Mouse (Mus musculus) urinary bladder, postnatal 4 days (tissue): ENCODE measurements around the gene Wnt10a.

Source experiments
- DNase-seq, 2 experiments: peaks; one replicate each; pipeline ENCODE4 v3.0.0; 2021 to 2022; ENCODE audit warnings: low spot score in 2 of 2

Gene Wnt10a

DNA sequence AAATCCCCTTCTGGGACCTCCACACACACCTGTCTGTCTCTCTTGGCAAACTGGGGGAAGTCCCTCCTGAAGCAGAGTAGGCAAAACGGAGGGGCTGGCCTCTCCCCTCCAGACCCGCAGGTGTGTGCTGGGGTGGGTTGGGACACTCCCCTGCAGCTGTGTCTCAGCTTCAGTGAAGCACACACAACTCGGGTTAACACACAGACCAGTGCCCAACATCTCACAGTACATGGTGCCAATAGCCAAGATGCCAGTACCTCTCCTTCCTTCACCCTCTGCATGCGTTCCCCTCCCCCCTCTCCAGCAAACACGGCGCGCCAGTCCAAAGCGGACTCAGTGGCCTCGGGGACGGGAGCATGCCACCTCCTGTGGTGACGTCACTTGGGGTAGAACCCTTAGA lies at the start of gene Wnt10a:
Gene Wnt10a, plus strand, starts transcription at position 268 of the 400 bp plus-strand sequence.
- no peak for DNase-seq

GRCm38 (mm10) chr1:74747335-74747734 lies 44.0 kb upstream of the Wnt10a start:
- DNase-seq = no peak

GRCm38 (mm10) chr1:74748643-74749271 lies 42.6 kb upstream of the Wnt10a start, which contains the start of gene Prkag3:
Prkag3 (minus strand) TSS chr1:74749221.
- peak; percentile 39 to 69 for DNase-seq

DNA sequence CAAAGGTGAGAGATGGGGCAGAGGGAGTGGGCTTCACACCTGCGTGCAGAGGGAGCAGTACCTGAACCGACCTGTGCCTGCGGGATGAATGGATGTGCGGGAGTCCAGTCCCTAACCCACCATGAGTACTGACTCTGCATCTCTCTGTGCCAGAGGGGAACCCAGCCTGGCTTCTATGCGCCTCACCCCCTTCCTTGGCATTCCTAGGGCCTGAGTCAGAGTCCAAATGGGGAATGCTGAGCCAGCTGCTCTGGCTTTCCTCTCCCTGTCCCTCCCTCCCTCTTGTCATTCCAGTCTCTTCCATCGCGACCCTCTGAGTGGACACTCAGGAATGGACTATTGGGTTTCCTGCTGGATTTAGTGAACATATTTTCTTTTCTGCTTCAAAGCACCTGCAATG lies 42.0 kb upstream of the Wnt10a start:
- peak in 1 of 2 experiments; percentile 59 for DNase-seq

- DNase-seq = peak in 1 of 2 experiments; percentile 50
Measured at GRCm38 (mm10) chr1:74750683-74751082, 40.6 kb upstream of the Wnt10a start.

DNA sequence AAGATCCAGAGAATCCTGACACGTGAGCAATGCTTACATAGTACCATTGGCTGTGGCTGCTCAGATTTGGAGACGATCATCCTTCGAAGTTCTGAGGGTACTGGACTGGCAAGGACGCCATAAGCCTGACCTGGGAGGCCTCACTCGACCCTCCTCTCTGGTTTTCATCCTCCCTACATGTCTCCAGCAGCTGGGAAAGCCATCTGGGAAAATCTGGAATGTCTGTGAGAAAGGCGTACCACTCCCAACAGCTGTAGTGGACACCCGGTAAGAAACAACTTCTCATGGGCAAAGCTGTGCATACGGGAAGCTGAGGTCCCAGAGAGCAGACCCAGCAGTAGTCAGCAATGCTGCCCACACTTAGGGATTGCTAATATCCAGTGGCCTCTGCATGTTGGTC lies 39.2 kb upstream of the Wnt10a start:
- DNase-seq = no peak

DNA sequence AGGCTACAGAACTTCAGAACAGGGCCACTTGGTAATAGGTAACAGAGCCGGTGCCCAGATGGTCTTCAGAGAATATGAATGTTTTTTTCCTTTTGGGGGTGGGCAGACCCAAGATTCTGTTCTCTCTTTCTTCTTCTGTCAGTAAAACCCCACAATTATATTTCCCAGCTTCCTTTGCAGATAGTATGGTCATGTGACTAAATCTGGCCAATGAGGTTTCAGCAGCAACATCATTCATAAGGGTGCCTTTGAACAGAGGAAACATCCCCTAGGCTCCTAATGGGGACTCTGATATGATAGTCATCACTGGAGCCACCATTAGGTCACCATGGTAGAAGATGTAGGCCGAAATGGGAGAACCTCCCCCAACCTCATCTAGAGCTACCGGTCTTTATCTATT lies 38.5 kb upstream of the Wnt10a start:
- DNase-seq = no peak

GRCm38 (mm10) chr1:74753266-74753974 lies 37.9 kb upstream of the Wnt10a start:
- DNase-seq = no peak

GRCm38 (mm10) chr1:74754175-74754785 lies 37.0 kb upstream of the Wnt10a start:
- DNase-seq = no peak

GRCm38 (mm10) chr1:74759773-74760172 lies 31.5 kb upstream of the Wnt10a start:
- peak in 1 of 2 experiments; percentile 49 for DNase-seq

DNA sequence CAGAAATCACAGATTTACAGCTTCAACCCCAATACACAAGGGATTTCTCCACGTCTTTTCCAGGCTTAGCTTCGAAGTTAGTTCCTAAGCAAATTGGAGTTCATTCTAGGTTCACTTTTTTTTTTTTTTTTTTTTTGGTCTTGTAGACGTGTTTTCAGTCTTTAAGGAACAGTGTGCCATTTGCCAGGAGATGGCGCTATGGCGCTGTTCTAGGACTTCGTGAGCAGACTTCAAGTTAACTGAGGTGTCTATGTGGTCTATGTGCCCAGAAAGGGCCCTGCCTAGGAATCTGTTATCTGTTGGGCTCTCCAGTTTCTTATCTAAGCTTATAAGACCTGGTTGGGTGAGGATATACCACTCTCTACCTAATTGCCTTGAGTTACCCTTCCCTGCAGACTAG lies 28.2 kb upstream of the Wnt10a start:
- DNase-seq = peak; percentile 64 to 70

DNA sequence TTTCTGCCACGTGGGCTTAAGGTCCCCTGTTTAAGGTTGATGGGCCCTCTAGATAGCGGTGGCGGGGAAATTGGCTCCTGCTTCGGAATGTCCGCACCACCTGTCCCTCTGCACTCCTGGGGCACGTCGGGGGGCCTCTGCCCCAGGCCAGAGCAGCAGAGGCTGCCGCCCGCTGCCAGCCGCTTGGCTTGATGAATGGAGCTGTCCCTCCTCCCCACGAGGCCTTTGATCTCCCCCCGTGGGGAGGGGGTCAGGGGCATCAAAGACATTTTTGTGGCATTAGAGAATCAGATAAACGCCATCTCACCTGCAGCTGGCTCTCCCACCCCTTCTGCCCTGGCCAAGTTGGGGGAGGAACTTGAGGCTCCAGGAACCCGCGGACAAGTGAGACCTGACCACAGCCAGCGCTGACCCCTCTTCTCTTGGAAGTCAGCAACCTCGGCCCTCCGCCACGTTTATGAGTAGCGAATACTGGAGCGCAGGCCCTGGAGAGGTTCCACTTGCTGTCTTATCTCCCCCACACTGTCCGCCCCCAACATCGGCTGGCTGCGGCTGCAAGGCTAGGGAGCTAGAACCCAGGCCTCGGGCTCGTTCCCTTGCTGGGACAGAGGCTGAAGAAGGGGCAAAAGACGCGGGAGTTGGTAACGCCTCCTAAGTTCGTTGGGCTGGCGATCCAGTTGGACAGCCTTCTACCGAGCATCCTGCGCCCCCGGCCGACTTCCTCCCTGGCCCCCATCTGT lies 20.4 kb upstream of the Wnt10a start:
- DNase-seq = peak in 1 of 2 experiments; percentile 38

- no peak for DNase-seq
Measured at GRCm38 (mm10) chr1:74771467-74771844, 19.9 kb upstream of the Wnt10a start.

- DNase-seq = no peak
Measured at GRCm38 (mm10) chr1:74771845-74771930, 19.6 kb upstream of the Wnt10a start, which contains the start of gene Wnt6. Wnt6 (plus strand) TSS chr1:74771892.

DNA sequence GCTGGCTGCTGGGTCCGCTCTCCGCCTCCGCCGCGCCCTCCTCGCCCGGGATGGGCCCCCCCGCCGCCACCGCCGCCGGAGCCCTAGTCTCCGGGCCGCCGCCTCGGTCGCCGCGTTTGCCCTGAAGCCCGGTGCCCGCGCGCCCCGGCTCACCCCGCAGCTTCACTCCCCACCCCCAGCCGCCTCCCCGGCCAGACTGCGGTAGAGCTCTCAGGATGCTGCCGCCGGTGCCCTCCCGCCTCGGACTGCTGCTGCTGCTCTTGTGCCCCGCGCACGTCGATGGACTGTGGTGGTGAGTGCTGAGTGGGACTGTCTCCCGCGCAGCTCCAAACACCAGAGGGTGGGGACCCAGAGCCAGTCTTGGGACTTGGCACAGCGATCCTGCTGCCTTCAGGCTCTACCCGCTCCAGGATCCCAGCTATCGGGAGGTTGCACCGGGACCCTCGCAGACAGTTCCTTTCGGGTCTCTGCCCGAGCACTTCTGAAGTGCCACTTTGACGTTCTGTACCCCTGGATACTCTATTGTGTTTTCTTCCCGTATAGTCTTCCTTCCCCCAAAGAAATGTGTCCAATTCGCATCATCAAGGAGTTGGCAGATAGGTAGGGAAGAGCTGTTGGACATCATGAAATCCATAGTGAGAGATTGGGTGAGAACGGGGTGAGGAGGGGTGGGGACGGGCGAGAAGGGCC lies 19.2 kb upstream of the Wnt10a start:
- DNase-seq = peak; percentile 41 to 61

DNA sequence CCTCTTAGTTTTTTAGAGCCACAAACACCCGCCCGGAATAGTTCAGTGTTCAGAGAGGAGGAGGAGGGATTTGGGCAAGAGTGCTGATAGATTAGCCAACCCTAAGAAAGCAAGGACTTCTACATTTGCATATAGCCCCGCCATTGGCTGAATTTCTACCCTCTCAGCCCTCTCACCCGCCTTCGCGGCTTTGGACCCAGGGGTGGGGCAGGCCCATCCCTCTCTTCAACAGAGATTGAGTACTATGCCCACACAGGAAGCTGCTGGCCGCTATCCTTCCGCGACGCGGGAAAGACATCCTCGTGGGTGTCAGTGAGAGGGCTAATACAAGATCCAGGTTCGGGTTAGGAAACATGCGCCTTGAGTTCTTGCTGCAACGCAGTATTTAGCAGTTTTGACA lies 18.2 kb upstream of the Wnt10a start:
- peak; percentile 77 to 81 for DNase-seq

GRCm38 (mm10) chr1:74774062-74774461 lies 17.3 kb upstream of the Wnt10a start:
- peak in 1 of 2 experiments; percentile 30 for DNase-seq

DNA sequence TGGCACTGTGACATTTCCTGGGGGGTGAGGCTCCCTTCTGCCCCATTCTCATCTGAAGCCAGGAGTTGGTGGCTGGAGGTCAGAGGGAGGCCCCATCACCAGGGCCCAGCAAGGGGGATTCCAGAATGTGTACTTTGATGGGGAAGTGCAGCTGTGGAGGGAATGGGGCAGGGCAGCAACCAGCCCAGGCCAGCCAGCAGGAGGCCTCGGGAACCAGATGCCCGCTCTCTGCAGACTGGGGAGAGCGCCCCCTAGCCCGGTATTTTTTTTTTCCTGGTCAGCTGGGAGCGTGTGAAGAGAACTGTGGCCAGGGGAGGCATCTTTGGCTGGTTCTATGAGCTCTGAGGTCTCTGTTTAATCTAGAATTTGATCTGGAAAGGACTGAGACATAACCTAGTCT lies 15.5 kb upstream of the Wnt10a start:
- peak; percentile 44 to 67 for DNase-seq

- no peak for DNase-seq
Measured at GRCm38 (mm10) chr1:74778934-74779486, 12.3 kb upstream of the Wnt10a start.

DNA sequence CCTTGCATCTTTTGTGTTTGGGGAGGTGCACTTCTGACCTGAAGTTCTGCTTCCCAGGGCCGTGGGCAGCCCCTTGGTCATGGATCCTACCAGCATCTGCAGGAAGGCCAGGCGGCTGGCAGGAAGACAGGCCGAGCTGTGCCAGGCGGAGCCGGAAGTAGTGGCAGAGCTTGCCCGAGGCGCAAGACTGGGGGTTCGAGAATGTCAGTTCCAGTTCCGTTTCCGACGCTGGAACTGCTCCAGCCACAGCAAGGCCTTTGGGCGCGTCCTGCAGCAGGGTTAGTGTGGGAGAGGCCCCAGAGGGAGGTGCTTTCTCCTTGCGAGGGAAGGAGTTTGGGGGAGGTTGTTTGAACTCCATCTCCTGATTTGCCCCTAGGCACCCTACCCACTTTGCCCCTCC lies 9.3 kb upstream of the Wnt10a start:
- peak in 1 of 2 experiments; percentile 41 for DNase-seq

DNA sequence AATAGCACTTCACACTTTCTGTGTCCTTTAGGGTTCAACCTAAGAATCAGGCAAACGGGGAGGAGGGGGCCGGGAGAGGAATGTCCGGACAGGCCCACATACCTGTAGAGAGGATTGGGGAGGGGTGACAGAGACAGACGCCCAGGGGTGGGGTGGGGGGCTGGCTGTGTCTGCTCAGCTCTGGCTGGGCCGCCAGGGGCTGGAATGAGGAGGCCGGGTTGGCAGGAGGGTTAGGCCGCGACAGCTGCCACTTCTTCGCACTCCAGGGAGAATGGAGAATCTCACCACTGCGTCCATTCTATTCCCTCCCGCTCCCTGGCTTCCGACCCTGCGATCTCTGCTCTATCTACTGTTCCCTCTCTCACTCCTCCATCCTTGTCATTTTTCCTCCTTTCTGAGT lies 7.8 kb upstream of the Wnt10a start:
- no peak for DNase-seq
